Mouse (Mus musculus): ENCODE measurements around the gene Gm27027. TPM values are rescaled to one million over a fixed set of nuclear protein-coding genes. Genes with fewer than 3 reads are reported as not detected.

Gene Gm27027
- polyA plus RNA-seq (2012; rRNA removed), result not detected in 2 replicates

GRCm38 (mm10) chr2:93996254-93996653 lies at the start of gene Gm27027:
TSS of gene Gm27027 (minus strand) at chr2:93996354.
- Histone ChIP-seq H3K4me3 (ENCODE audit: insufficient read depth, low read length) (no peak within 1 kb of the TSS), H3K27ac (ENCODE audit: insufficient read depth, low read length) (no peak within 1 kb of the TSS), H3K4me1 (ENCODE audit: control insufficient read depth, insufficient read depth, low read length) (peaks cover 8% of the 10 kb centered on the region; the same call in 1 of the 2 replicates)
- no peak for TF ChIP-seq POLR2A (IDR thresholded peaks at IDR 0.05; ENCODE audit: extremely low read depth, insufficient read depth, low read length)
- TF ChIP-seq CTCF (IDR thresholded peaks at IDR 0.05; ENCODE audit: extremely low read depth, insufficient read depth, low read length), result no peak

DNA sequence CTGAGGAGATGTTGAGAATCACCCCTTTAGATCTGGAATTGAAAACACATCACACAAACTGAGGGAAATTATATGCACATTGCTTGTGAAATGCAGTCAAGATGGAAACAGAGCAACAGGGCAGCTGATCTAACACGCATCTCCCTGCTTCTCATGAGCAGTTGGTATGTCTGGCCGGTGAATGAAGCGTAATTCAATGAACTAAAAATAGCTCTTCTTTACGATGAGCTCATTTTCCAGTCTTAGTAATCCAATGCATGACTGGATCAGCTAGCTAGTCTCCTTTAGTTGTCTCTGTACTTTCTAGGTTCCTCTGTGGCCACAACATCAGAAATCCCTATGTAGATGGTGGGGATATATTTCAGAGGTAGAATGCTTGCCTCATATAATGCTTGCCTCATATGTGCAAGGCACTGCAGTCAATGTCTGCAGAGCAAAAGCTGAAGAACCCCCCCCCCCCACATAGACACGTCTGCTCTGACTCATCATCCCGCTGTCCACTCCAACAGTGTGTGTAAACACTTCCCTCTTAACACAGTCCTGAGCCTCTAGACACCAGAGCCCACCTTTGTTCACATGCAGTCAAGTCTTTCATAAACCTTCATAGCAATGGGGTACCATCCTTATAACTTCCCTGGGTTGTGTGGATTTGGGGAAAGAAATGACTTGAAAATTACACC lies 49.4 kb upstream of the Gm27027 start:
- no peak overlapping the region for H3K27ac ChIP-seq (ENCODE audit: insufficient read depth, low read length)
- no peak overlapping the region for H3K4me3 ChIP-seq (ENCODE audit: insufficient read depth, low read length)
- peaks cover 7% of the 10 kb centered on the region for H3K4me1 ChIP-seq (ENCODE audit: control insufficient read depth, insufficient read depth, low read length)
- no peak for TF ChIP-seq POLR2A (IDR thresholded peaks at IDR 0.05; ENCODE audit: extremely low read depth, insufficient read depth, low read length)
- TF ChIP-seq CTCF (IDR thresholded peaks at IDR 0.05; ENCODE audit: extremely low read depth, insufficient read depth, low read length), result no peak

DNA sequence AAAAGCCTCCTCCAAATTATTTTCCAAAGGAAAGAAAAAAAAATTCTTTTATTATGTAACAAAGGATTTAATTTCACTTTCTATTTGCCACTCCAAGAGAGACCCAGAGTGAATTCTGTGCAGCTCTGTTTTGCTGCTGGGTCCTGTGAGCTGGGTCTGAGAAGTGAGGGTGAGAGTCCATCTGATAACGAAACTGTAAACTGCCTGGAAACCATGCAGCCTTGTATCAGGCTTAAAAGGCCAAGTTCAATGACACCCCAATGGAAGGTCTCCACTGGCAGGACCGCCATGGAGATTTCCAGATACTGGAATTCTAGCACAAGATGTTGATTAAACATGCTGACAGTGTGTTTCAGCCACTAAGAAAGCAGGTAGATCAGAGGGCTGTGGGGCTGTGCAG lies 48.0 kb upstream of the Gm27027 start:
- H3K4me3 ChIP-seq (ENCODE audit: insufficient read depth, low read length), result no peak overlapping the region
- H3K27ac ChIP-seq (ENCODE audit: insufficient read depth, low read length), result peak overlapping the region; percentile 77; the same call in 1 of the 2 replicates
- peaks cover 7% of the 10 kb centered on the region for H3K4me1 ChIP-seq (ENCODE audit: control insufficient read depth, insufficient read depth, low read length)
- TF ChIP-seq POLR2A (IDR thresholded peaks at IDR 0.05; ENCODE audit: extremely low read depth, insufficient read depth, low read length) (no peak), CTCF (IDR thresholded peaks at IDR 0.05; ENCODE audit: extremely low read depth, insufficient read depth, low read length) (no peak)

- peaks cover 7% of the 10 kb centered on the region for H3K4me1 ChIP-seq (ENCODE audit: control insufficient read depth, insufficient read depth, low read length)
- no peak overlapping the region for H3K4me3 ChIP-seq (ENCODE audit: insufficient read depth, low read length)
- no peak overlapping the region for H3K27ac ChIP-seq (ENCODE audit: insufficient read depth, low read length)
- TF ChIP-seq POLR2A (IDR thresholded peaks at IDR 0.05; ENCODE audit: extremely low read depth, insufficient read depth, low read length), result no peak
Measured at GRCm38 (mm10) chr2:94043662-94044061, 47.5 kb upstream of the Gm27027 start.

GRCm38 (mm10) chr2:94042461-94042860 lies 46.3 kb upstream of the Gm27027 start:
- Histone ChIP-seq H3K4me3 (ENCODE audit: insufficient read depth, low read length) (no peak overlapping the region), H3K4me1 (ENCODE audit: control insufficient read depth, insufficient read depth, low read length) (peaks cover 7% of the 10 kb centered on the region)
- TF ChIP-seq CTCF (IDR thresholded peaks at IDR 0.05; ENCODE audit: extremely low read depth, insufficient read depth, low read length) (no peak), POLR2A (IDR thresholded peaks at IDR 0.05; ENCODE audit: extremely low read depth, insufficient read depth, low read length) (no peak)

GRCm38 (mm10) chr2:94040391-94041125 lies 44.4 kb upstream of the Gm27027 start:
- H3K27ac ChIP-seq (ENCODE audit: insufficient read depth, low read length), result no peak overlapping the region
- no peak for TF ChIP-seq CTCF (IDR thresholded peaks at IDR 0.05; ENCODE audit: extremely low read depth, insufficient read depth, low read length)
- TF ChIP-seq POLR2A (IDR thresholded peaks at IDR 0.05; ENCODE audit: extremely low read depth, insufficient read depth, low read length), result no peak

More at GRCm38 (mm10) chr2:94042461-94042860, 46.3 kb upstream of the Gm27027 start:
- H3K27ac ChIP-seq (ENCODE audit: insufficient read depth, low read length), result no peak overlapping the region

GRCm38 (mm10) chr2:94035428-94036331 lies 39.5 kb upstream of the Gm27027 start:
- no peaks in the 10 kb centered on the region for H3K4me1 ChIP-seq (ENCODE audit: control insufficient read depth, insufficient read depth, low read length)
- no peak overlapping the region for H3K27ac ChIP-seq (ENCODE audit: insufficient read depth, low read length)
- H3K4me3 ChIP-seq (ENCODE audit: insufficient read depth, low read length), result no peak overlapping the region
- TF ChIP-seq POLR2A (IDR thresholded peaks at IDR 0.05; ENCODE audit: extremely low read depth, insufficient read depth, low read length) (no peak), CTCF (IDR thresholded peaks at IDR 0.05; ENCODE audit: extremely low read depth, insufficient read depth, low read length) (peak; percentile 99)

More at GRCm38 (mm10) chr2:94040391-94041125, 44.4 kb upstream of the Gm27027 start:
- Histone ChIP-seq H3K4me1 (ENCODE audit: control insufficient read depth, insufficient read depth, low read length) (peaks cover 7% of the 10 kb centered on the region), H3K4me3 (ENCODE audit: insufficient read depth, low read length) (no peak overlapping the region)

DNA sequence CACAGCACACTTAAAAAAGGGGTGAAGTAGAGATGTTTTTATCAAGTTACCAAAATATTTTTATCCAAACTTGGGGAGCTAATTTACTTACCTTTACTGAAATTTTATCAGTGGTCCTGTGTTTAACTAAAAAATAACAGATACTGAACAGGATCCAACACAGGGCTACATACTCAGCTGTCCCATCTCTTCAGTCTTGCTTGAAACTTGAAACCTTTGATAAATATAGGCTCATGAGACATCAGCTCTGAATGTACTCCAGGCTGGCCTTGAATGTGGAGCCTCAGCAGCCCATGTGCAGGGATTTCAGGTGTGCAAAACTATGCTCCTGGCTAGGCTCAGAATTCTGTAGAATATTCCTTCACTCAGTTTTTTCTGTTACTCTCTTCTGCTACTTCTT lies 34.4 kb upstream of the Gm27027 start:
- Histone ChIP-seq H3K27ac (ENCODE audit: insufficient read depth, low read length) (no peak overlapping the region), H3K4me1 (ENCODE audit: control insufficient read depth, insufficient read depth, low read length) (no peaks in the 10 kb centered on the region), H3K4me3 (ENCODE audit: insufficient read depth, low read length) (no peak overlapping the region)
- TF ChIP-seq CTCF (IDR thresholded peaks at IDR 0.05; ENCODE audit: extremely low read depth, insufficient read depth, low read length) (no peak), POLR2A (IDR thresholded peaks at IDR 0.05; ENCODE audit: extremely low read depth, insufficient read depth, low read length) (no peak)

DNA sequence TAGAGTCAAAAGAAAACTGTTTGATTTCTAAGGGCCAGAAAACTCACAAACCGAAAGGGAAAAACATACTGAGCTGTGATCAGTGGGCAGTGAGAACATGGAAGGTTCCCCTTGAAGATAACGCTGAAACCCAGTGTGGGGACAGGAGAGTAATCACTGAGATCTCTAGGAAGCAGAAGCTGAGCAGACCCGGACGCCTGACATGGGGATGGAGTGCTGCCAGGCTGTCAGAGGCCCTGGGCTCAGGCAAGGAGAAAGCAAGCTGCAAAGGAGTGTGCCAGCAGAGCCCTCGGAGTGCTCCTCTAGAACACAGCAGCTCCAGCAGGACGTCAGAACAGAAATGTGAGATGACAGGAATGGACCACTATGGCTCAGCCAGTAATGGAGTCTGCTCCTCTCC lies 28.5 kb upstream of the Gm27027 start:
- Histone ChIP-seq H3K27ac (ENCODE audit: insufficient read depth, low read length) (no peak overlapping the region), H3K4me3 (ENCODE audit: insufficient read depth, low read length) (no peak overlapping the region), H3K4me1 (ENCODE audit: control insufficient read depth, insufficient read depth, low read length) (no peaks in the 10 kb centered on the region)
- TF ChIP-seq CTCF (IDR thresholded peaks at IDR 0.05; ENCODE audit: extremely low read depth, insufficient read depth, low read length) (no peak), POLR2A (IDR thresholded peaks at IDR 0.05; ENCODE audit: extremely low read depth, insufficient read depth, low read length) (no peak)

Measured in cortical plate, adult 2 months (tissue).